Mouse (Mus musculus): ENCODE results near the gene Sdr9c7.
A peak's percentile ranks its signal among the peaks of the same experiment; 100 is the strongest.
"Not testable (repeated sequence)": the region's sequence is repeated elsewhere in the genome, so short reads cannot be mapped to it uniquely, and the experiment has no call there.

The Sdr9c7 gene

DNA sequence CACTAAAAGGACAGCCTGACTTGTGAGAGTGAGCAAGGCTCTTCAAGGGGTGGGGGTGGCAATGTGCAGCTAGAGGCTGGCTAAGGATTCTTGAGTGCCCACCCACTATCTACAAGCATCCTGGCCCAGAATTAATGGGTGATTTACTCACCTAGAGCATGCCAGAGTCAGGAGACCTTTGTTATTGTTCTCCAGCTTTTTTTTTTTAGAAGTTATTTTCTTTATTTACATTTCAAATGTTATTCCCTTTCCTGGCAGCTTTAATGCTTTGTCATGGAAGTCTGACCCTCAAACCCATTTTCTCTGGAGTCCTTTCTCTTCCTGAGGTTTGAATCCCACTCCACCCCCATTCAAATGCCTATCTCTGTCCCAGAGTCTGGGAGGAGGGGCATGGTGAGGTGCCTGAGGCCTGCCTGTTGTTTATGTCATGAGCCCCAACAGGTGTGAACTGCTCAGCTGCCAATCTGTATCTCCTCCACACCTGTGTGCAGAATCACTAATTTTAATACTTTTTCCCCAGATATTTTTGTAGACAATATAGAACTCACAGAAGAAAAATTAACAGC, 9.2 kb downstream of the Sdr9c7 start:
- no peak for DNase-seq

DNA sequence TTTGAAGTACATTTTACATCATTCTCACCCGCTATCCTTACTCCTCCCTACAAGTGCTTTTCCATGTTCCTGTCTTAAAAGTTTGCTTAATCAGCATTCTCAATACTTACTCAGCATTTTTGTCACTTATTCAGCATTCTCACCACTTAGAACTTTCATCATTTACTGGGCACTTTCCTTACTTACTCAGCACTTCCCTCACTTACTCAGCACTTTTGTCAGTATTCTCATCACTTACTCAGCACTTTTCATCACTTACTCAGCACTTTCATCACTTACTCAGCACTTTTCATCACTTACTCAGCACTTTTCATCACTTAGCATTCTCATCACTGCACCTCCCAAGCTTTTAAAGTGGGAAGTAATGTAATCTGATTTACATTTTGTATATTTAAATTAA, 17.3 kb downstream of the Sdr9c7 start:
- no peak for DNase-seq

DNA sequence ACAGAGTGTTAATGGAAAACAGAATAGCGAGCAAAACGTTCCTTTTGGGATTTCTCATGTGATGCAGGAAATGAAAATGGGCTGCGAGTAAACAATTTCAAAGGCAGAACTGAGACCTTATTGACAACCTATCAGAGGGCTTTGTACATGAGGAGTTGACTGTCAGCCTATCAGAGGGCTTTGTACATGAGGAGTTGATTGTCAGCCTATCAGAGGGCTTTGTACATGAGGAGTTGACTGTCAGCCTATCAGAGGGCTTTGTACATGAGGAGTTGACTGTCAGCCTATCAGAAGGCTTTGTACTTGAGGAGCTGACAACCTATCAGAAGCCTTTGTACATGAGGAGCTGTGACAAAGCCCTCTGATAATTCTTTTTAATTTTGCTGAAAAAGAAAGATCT, 18.9 kb downstream of the Sdr9c7 start:
- DNase-seq = not testable (repeated sequence)

DNA sequence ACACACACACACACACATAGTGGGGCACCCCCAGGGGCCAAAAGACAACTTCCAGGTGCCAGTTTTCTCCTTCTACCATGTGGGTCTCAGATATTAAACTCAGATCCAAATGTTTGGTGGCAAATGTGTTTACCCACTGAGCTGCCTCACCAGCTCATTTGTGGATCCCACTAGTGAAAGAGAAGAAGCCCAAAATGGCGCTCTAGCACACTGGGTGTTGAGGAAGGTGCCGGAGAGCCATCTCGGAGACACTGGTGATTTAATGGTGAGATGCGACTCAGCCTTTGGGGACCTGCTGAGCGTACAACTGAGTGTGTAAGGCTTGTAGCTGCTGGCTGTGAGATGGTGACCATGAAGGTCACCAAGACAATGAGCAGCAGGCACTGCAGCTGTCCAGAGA, 19.3 kb downstream of the Sdr9c7 start:
- DNase-seq = no peak

DNA sequence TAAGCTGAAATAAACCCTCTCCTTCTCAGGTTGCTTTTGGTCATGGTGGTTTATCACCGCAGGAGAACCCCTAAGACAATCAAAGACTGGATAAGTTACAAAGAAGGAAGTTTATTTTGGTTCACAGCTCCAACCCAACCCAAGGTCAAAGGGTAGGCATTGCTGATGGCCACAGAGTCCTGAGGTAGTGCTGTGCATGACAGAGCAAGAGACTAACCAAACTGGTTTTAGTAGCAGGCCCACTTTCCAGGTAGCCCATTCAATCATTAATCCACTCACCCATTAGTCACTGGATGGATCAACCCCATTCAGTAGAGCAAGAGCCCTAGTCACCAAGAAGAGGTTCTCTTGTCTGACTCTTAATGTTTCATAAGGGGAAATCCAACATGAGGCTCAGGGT, 23.9 kb downstream of the Sdr9c7 start:
- no peak for DNase-seq

DNA sequence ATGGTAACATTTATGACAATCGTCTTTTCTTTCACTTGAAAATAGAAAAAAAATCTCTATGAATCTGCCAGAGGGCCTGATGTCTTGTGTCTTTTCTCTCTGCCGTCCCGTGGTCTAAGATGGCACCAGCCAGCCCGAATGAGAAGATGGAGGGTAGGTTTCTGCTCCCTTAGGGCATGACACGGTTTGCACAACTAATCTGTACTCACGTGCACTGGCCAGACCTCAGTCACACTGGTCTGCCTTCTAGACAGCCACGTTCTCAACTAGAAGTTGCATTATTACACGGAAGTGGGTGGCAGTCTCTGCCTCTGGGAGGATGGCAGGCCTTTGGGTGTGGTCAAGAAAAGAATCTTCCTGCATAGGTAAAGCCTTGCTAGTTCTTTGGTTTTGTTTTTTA, 24.7 kb downstream of the Sdr9c7 start:
- DNase-seq = no peak

DNA sequence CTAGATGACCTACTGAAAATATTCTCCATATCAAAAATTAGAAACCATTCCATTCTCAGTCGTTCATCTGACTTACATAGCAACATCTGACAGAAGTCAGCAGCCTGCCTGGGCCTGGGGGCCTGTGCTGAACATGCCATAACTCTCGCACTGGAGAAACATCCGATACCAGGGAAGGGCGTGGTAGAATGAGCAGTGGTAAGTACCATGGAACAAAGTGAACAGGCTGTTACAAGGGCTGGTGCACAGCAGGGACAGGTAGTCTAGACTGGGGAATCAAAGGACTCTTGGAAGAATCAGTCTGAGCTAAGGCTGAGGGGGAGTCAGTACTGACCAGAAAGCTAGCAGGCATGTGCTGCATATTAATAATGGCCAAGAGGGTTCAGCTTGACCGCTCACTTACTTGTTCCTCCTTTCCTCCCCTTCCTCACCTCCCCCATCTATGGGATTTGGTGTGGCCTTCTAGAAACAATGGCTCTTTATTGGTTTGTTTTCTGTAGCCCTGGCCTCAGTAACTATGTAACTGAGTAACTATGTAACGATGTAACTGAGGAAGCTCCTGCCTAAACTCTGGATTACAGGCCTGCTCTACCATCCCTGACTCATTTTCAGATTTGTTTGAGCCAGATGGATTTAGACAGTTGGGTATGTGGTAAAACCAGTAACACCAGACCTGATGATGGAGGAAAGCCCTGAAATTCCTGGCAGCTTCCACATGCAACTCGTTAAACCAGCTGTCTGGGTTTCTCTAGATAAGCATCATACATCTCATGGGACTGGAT, 26.5 kb downstream of the Sdr9c7 start:
- DNase-seq = no peak

DNA sequence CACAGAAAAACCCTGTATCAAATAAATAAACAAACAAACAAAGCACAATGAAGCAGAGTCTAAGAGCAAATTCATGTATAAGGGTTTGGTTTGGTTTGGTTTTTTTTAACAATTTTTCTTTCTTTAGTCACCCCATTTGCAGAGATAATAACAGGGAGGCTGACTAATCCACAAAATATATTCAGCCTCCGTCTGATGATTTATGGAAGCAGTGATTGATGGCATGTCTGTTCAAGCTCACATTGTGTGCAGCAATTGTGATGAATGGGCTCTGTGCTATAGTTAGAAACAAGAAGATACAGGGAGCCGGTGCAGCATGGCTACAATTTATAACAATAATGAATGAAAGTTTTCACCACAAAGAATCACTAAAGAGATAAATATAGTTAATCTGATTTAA, 29.4 kb downstream of the Sdr9c7 start:
- no peak for DNase-seq

DNA sequence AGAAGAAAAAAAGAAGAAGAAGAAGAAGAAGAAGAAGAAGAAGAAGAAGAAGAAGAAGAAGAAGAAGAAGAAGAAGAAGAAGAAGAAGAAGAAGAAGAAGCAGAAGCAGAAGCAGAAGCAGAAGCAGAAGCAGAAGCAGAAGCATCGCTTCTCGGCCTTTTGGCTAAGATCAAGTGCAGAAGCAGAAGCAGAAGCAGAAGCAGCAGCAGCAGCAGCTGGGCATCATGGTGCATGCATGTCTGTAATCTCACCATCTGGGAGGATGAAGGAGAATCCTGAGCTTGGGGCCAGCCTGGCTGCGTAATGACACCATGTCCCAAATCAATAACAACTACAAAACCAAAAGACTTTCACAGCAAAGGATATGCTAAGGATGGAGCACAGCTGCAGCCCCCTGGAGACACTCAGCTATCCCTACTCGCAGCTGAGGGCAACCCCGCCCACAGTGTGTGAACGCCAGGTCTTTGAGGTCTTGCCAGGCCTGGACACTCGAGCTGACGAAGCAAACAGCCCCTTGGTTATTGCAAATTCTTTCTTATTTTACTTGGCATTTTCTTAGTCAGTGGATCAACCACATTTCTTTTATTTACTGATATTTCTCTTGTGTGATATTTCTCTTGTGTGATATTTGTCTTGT, 34.1 kb downstream of the Sdr9c7 start:
- DNase-seq = no peak

DNA sequence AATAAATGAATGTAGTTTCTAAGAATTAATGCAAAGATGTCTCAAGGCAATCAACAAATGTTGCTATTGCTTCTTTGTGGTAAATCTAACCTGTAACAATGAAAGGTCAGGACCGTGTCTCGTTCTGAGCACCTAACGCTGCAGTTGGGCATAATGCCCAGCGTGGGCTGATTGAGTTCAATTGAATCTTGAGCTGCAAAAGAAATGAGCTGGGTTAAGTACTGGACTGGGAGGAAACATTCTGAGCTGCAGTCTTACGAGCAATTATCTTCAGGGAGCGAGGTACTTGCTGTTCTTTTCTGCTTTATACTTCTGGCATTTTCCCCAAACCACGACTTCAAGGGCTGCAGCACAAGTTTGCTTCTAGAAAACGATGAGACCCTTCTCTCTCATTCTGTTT, 38.0 kb downstream of the Sdr9c7 start:
- DNase-seq = no peak

DNA sequence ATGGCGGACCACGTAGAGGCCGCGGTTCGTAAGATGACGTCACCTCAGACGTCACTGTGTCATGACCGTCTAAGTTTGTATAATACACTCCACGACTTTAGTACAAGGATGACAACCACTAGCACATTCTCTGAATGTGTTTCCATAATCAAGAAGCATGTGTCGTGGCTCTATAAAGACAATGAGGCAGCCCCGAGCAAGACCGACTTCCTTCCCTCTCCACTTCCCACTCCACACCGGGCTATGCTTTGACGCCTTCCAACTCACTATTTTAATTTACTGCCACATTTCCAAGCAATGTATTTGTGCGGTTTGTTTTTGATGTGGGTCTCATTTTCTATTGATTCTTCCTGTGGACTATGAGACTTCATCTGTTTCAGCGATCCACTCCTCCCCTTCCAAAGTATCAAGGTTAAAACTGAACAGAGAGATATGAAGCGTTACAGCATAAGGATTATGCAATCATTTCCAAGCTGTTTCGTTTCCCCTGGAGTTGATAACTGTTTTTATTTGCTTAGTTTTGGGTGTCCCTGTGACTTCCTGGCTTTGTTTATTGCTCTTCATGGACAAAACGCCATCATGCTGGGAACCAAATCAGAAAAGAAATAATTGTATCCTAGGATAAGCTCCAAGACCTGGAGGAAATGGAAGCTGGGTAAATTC, 38.6 kb downstream of the Sdr9c7 start:
- no peak for DNase-seq

DNA sequence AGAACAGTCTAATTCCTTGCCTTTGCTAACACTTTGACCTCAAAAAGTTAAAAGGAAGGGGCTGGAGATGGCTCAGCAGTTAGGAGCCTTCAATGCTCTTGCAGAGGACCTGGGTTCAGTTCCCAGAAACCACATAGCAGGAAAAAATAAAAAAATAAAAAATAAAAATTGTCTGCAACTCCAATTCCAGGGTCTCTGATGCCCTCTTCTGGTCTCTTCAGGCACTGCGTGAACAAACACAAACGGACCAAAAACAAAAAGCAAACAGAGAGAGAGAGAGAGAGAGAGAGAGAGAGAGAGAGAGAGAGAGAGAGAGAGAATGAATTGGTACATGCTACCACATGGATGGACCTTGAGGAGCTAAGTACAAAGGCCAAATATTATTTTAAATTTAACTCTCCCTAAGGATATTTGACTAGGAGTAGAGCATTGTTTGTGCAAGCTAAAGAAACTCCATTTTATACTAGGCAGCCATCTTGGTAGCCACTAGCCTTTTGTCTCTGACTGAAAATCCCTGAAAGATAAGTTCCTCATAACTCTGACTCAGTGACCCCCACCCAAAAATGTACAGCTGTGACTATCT, 39.2 kb downstream of the Sdr9c7 start:
- DNase-seq = no peak

DNA sequence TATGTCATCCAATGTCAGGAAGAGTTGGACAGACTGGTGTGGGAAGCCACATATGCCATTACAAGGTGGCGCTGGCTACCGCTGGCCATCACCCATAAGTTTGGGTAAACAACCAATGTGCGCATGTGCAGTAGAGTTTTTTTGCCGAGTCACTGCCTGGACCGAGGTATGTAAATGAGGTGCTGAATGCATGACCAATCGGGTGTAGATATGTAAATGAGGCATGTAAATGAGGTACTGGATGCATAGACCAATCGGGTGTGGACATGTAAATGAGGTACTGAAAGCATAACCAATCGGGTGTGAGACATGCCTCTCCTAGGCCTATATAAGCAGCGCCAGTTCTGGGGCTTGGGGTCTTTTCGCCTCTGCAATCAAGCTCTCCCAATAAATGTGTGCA, 41.3 kb downstream of the Sdr9c7 start:
- not testable (repeated sequence) for DNase-seq

DNA sequence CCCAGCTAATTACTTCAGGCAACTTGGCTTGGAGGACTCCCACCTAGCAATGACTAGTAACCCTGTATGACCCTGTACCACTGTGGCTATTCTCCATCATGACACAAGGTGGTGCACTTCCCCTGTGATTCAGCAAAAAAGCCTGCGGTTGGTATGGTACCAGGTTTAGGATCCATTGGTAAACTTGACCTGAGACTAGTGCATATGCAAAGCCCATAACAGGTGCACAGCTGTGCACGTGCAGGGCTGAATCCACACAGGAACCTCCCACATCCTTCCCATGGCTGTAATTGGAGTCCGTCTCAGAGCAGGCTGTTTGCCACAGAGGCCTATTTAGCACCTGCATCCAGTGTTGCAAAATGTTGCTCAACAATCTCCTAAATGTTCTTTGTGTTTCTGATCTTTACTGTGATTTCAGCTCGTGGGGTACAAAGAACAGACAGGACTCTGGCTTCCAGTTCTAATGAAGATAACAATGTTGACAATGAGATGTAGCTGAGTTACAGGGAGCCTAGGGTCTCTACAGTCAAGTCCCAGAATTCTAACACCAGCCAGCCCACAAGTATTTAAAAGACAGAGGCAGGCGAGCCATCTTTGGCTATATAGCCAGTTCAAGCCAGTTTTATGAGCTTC, 47.2 kb downstream of the Sdr9c7 start:
- DNase-seq = peak in 1 of 2 experiments; percentile 20

DNA sequence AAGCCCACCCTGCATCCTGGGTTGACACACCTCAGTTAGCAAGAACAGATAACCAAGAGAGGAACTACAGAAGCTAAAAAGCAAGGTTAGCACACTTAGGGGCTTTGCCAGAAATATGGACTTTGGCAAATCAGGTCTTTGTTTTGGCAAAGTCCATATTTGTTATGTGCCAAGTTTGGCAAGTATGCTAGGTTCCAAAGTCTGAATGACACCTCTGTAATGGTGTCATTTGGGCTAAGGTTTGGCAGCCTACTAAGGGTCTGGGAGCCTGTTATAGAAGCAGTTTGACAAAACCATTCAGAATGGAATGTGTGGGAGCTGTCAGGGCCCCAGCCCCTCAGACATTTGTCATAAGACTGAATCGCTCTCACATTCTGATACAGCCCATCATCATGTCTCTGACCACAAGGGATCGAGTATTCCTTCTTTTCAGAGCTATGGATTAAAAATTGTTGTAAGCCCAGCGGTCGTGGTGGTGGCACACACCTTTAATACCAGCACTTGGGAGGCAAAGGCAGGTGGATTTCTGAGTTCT, 51.3 kb downstream of the Sdr9c7 start:
- no peak for DNase-seq

DNA sequence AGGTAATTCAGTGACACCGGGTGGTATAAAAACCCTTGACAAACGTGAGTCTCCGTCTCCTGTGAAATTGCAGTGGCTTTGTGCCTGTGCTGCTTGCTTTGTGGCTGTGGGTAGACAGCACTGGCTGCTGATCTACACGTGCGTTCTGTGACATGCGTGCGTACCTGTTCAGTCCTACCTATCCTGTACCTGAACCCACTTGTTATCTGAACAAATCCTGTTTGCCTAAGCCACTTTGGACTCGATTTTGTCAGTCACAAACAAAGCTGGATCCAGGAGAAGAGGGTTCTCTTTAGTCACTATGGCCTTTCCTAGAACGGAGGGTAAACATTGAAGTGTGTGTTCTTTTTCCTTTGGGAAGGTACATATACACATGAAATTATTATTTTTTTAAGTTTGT, 53.1 kb downstream of the Sdr9c7 start:
- DNase-seq = no peak

DNA sequence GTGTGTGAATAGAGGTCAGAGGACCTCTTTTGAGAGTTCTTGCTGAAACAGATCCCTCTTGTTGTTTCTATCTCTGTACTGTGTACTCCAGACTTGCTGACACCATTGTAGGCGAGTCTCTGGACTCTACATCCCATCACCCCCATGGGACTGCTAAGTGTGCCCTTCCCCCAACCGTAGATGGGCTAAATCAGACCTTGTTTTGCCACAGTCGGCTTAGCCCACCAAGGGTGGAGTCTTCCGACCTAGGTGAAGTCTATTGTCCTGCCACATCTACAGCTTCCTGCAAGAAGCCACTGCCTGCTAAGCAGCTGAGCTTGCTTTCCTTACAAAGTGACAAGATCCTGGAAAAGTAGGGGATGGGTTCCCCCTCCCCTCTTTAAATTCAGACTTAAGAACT, 53.5 kb downstream of the Sdr9c7 start:
- no peak for DNase-seq

DNA sequence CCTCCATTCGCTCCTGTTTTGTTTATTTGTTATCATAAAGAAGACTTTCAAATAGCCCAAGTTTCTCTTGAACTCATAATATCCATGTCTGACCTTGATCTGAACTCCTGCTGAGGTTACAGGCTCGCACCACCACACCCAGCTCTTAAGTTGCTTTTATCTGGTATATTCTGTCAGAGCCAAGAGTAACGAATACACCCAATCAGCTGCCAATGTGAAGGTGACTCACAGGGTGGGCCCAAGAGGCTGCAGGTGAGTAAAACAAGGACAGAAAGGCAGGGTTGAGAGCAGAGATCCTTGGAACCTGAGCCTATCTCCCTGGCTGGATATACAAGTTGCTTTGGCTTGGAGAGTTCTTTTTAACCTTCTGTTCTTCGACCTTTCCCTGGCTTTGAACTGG, 56.7 kb downstream of the Sdr9c7 start:
- no peak for DNase-seq

DNA sequence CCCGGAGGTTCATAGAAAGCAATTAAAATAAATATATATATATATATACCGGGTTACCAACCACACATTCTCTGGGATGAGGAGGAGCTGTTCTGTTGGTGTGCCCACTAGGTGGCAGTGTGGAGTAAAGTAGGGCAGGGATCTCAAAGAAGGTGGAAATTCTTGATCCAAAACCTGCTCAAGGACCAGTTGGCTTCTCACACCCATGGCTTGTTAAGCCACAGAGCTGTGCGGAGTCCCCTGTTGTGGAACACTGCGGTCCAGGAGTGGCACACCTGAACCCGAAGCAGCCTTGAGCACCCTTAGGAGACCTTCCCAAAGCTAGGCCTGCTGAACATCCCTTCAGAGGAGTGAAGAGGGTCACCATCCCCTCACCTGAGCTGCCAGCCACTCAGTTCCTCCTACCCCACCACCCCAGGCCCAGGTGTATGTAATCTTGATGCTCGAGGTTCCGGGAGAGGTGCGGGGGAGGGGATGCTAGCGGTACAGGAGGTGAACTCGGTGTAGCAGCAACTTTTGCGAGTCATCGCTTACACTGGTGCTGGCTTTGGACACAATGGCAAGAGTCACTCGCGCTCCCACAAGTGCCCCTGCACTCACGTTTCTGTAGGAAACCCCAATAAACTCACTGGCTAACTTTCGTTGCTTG, 58.0 kb downstream of the Sdr9c7 start:
- DNase-seq = peak in 1 of 2 experiments; percentile 25

DNA sequence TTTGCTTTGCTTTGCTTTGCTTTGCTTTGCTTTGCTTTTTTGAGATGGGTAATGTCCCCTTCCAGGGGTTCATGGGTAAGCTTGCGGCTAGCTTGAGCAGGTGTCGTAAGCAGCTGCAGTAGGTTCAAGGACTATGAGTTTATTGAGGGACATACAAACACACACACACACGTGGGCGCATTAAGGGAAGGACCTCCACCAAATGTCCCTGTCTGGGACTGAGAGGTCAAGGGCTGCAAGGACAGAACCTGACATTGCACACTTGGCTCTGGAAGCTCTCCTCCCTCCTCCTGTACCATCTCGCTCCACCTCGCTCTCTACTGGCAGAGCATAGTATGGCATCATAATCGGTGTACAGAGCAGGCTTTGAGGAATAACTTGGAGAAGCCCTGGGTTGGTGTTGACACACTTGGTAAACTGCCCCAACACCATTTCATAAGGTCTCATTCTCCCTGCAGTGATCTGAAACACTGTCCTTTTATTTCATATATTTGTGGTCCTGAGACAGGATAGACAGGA, 60.9 kb downstream of the Sdr9c7 start:
- DNase-seq = no peak
